In the genomic region with DNA sequence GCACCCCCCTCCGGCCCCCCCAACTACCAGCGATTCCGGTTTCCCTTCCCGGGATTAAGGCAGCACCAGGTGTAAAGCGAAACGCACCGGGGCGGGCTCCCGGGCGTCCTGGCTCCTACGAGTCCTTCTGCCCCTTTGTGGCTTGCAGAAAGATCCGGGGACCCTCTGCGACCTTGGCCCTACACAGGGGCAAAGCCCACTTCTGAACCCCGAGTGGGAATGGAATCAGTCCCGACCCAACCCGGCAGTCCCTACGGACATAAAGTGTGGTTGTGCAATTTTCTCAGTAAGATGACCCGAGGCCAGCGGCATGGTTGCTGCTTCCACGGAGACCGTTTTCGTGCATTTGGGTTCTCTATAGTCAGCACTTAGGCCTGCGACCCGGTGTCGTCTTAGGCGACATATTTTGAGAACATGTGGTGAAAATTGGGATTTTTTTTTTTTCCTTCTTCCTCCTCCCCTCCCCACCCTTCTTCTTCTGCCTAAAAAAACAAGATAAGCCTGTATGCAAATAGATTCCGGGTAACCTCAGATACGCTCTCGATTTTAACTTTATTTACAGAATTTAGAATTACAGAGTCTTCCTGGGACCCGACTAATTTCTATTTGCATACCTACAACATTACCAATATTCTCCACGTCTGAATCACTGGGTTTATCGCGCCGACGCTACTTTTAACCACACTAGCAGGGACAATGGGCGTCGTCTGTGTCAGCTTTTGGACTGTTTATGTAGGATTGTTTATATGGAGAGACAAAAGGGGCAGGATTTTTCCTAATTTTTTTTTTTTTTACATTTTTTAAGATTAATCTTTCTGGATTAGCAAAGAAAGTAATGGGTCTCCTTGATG, we compare ENCODE assay signal across 1 mouse cellular context.
A peak's percentile ranks its signal among the peaks of the same experiment; 100 is the strongest.
TF ChIP-seq lines count a peak whose summit lies in the region.

No protein-coding gene starts in this region.

TF ChIP-seq in MEL, 35 proteins besides CTCF, POLR2A, EP300 and RAD21 (continued from another document):
- TF ChIP-seq USF2 (IDR thresholded peaks at IDR 0.05; ENCODE audit: borderline replicate concordance in 1 of 2, insufficient read depth in 1 of 2, low read depth in 1 of 2, low read length in 2 of 2) (no peak), MAFK (IDR thresholded peaks at IDR 0.05; ENCODE audit: borderline replicate concordance, low read depth, low read length) (peak; percentile 72), KAT2A (conservative IDR thresholded peaks at IDR 0.05; ENCODE audit: low read depth, low read length) (no peak; the same call in 1 of the 2 replicates), ZC3H11A (IDR thresholded peaks at IDR 0.05; ENCODE audit: low read depth, low read length) (no peak), MAZ (IDR thresholded peaks at IDR 0.05; ENCODE audit: low read depth, low read length) (peak; percentile 99), GABPA (IDR thresholded peaks at IDR 0.05; ENCODE audit: low read depth, low read length) (no peak), SMC3 (IDR thresholded peaks at IDR 0.05; ENCODE audit: low read depth, low read length) (no peak), E2F4 (IDR thresholded peaks at IDR 0.05; ENCODE audit: borderline replicate concordance, low read depth, low read length) (no peak), POLR2AphosphoS2 (IDR thresholded peaks at IDR 0.05; ENCODE audit: low read length) (no peak), TCF12 (IDR thresholded peaks at IDR 0.05; ENCODE audit: low read depth, low read length) (peak; percentile 90), RCOR1 (IDR thresholded peaks at IDR 0.05; ENCODE audit: low read depth, low read length) (peak; percentile 88), GATA1 (IDR thresholded peaks at IDR 0.05; ENCODE audit: low read depth, low read length) (peak; percentile 94), MXI1 (IDR thresholded peaks at IDR 0.05; ENCODE audit: low read depth, low read length) (peak; percentile 90), JUND (IDR thresholded peaks at IDR 0.05; ENCODE audit: low read depth, low read length) (no peak), TBP (IDR thresholded peaks at IDR 0.05; ENCODE audit: low read depth, low read length) (peak; percentile 76), POLR2AphosphoS5 (IDR thresholded peaks at IDR 0.05; ENCODE audit: borderline replicate concordance, low read depth, low read length) (no peak), MAX (IDR thresholded peaks at IDR 0.05; ENCODE audit: low read length) (peak; percentile 83), ZNF384 (IDR thresholded peaks at IDR 0.05; ENCODE audit: low read depth, low read length) (peak; percentile 99), BHLHE40 (IDR thresholded peaks at IDR 0.05; ENCODE audit: borderline replicate concordance, low read depth, low read length) (peak; percentile 58; the same call in 1 of the 2 replicates), ZKSCAN1 (IDR thresholded peaks at IDR 0.05; ENCODE audit: low read depth, low read length) (no peak; the same call in 1 of the 2 replicates), USF1 (IDR thresholded peaks at IDR 0.05; ENCODE audit: low read depth, low read length) (0 out of 2 replicates have a peak, but pooled peaks have one; percentile 21), UBTF (IDR thresholded peaks at IDR 0.05; ENCODE audit: borderline replicate concordance, insufficient read depth, low read depth, low read length) (0 out of 2 replicates have a peak, but pooled peaks have one; percentile 61), CHD2 (IDR thresholded peaks at IDR 0.05; ENCODE audit: low read length) (no peak), HCFC1 (IDR thresholded peaks at IDR 0.05; ENCODE audit: low read depth, low read length) (peak; percentile 69; the same call in 1 of the 2 replicates), NRF1 (IDR thresholded peaks at IDR 0.05; ENCODE audit: insufficient read depth, low read depth, low read length, poor library complexity, severe bottlenecking) (no peak), MYB (IDR thresholded peaks at IDR 0.05; ENCODE audit: low read depth, low read length) (peak; percentile 54; the same call in 1 of the 2 replicates), SIN3A (IDR thresholded peaks at IDR 0.05; ENCODE audit: low read length) (peak; percentile 93)
TF ChIP-seq in MEL: peak in this region for 22.
